Mouse (Mus musculus): ENCODE measurements around the gene Scml4.

Gene Scml4

GRCm38 (mm10) chr10:42945316-42945715 is 85.1 kb downstream of the Scml4 start:
- TF ChIP-seq GATA4 (IDR thresholded peaks at IDR 0.05; ENCODE audit: insufficient replicate concordance, low read length) = no peak

GRCm38 (mm10) chr10:42947336-42947735 is 87.2 kb downstream of the Scml4 start:
- no peak for TF ChIP-seq GATA4 (IDR thresholded peaks at IDR 0.05; ENCODE audit: insufficient replicate concordance, low read length)

GRCm38 (mm10) chr10:42950252-42950751 is 90.1 kb downstream of the Scml4 start:
- TF ChIP-seq GATA4 (IDR thresholded peaks at IDR 0.05; ENCODE audit: insufficient replicate concordance, low read length) = no peak

- TF ChIP-seq GATA4 (IDR thresholded peaks at IDR 0.05; ENCODE audit: insufficient replicate concordance, low read length) = no peak
Observed at GRCm38 (mm10) chr10:42951078-42952045, 91.2 kb downstream of the Scml4 start.

GRCm38 (mm10) chr10:42952046-42952420 is 91.9 kb downstream of the Scml4 start:
- peak; percentile 29; the same call in 1 of the 2 replicates for TF ChIP-seq GATA4 (IDR thresholded peaks at IDR 0.05; ENCODE audit: insufficient replicate concordance, low read length)

- TF ChIP-seq GATA4 (IDR thresholded peaks at IDR 0.05; ENCODE audit: insufficient replicate concordance, low read length) = no peak
Observed at GRCm38 (mm10) chr10:42953601-42954000, 93.4 kb downstream of the Scml4 start.

GRCm38 (mm10) chr10:42955205-42955604 is 95.0 kb downstream of the Scml4 start:
- no peak for TF ChIP-seq GATA4 (IDR thresholded peaks at IDR 0.05; ENCODE audit: insufficient replicate concordance, low read length)

GRCm38 (mm10) chr10:42957881-42958651 is 97.9 kb downstream of the Scml4 start:
- TF ChIP-seq GATA4 (IDR thresholded peaks at IDR 0.05; ENCODE audit: insufficient replicate concordance, low read length) = no peak

GRCm38 (mm10) chr10:42958686-42959085 is 98.5 kb downstream of the Scml4 start:
- TF ChIP-seq GATA4 (IDR thresholded peaks at IDR 0.05; ENCODE audit: insufficient replicate concordance, low read length) = no peak

GRCm38 (mm10) chr10:42961771-42962170 is 101.6 kb downstream of the Scml4 start:
- TF ChIP-seq GATA4 (IDR thresholded peaks at IDR 0.05; ENCODE audit: insufficient replicate concordance, low read length) = no peak

GRCm38 (mm10) chr10:42962181-42962601 is 102.0 kb downstream of the Scml4 start:
- TF ChIP-seq GATA4 (IDR thresholded peaks at IDR 0.05; ENCODE audit: insufficient replicate concordance, low read length) = no peak

- TF ChIP-seq GATA4 (IDR thresholded peaks at IDR 0.05; ENCODE audit: insufficient replicate concordance, low read length) = no peak
Observed at GRCm38 (mm10) chr10:42962655-42963054, 102.5 kb downstream of the Scml4 start.

GRCm38 (mm10) chr10:42963061-42963460 is 102.9 kb downstream of the Scml4 start:
- TF ChIP-seq GATA4 (IDR thresholded peaks at IDR 0.05; ENCODE audit: insufficient replicate concordance, low read length) = no peak

GRCm38 (mm10) chr10:42968332-42968731 is 108.2 kb downstream of the Scml4 start:
- TF ChIP-seq GATA4 (IDR thresholded peaks at IDR 0.05; ENCODE audit: insufficient replicate concordance, low read length) = no peak

- no peak for TF ChIP-seq GATA4 (IDR thresholded peaks at IDR 0.05; ENCODE audit: insufficient replicate concordance, low read length)
Observed at GRCm38 (mm10) chr10:42972504-42973172, 112.5 kb downstream of the Scml4 start.

Data from liver, adult (tissue).